Mouse (Mus musculus) CH12.LX (cell line): ENCODE results near the gene Pax4. TPM values are rescaled to one million over a fixed set of nuclear protein-coding genes. Genes with fewer than 3 reads are reported as not detected.

Experiments
- DNase-seq: peaks from one replicate; pipeline ENCODE4 v3.0.0-alpha.2; 2013; ENCODE audit errors: extremely low read depth
- H3K27ac ChIP-seq: 2 replicates; pipeline ENCODE4 v1.5.1; 2012; ENCODE audit warnings: low read depth, mild to moderate bottlenecking, control low read depth, moderate library complexity; ENCODE audit not compliant: insufficient read depth
- H3K27me3 ChIP-seq: replicated peaks from 2 replicates; pipeline ENCODE3; 2012; ENCODE audit warnings: inconsistent platforms
- H3K36me3 ChIP-seq, 2 experiments: replicated peaks in 1 of 2; 2 replicates each; pipeline versions ENCODE3 to v1.6.1; 2012; ENCODE audit warnings: inconsistent platforms in 1 of 2, low read length in 1 of 2, mild to moderate bottlenecking in 1 of 2, mixed read lengths in 1 of 2, moderate library complexity in 1 of 2; ENCODE audit not compliant: control insufficient read depth in 1 of 2, insufficient read depth in 1 of 2
- H3K4me1 ChIP-seq, 2 experiments: 2 replicates each; pipeline ENCODE4 v1.6.1; 2012; ENCODE audit warnings: inconsistent platforms in 1 of 2, moderate library complexity in 1 of 2; ENCODE audit not compliant: insufficient read depth in 2 of 2, control insufficient read depth in 1 of 2
- H3K4me2 ChIP-seq: 2 replicates; pipeline ENCODE4 v1.6.1; 2012; ENCODE audit warnings: low read depth, mild to moderate bottlenecking, control low read depth; ENCODE audit not compliant: poor library complexity, insufficient read depth, severe bottlenecking
- H3K4me3 ChIP-seq, 3 experiments: fragments of 150-350 bp in 1 of 3; sonication (generic) in 1 of 3; replicated peaks in 1 of 3; 2 replicates each; pipeline versions ENCODE3 to v1.5.1; 2011 to 2012; ENCODE audit warnings: low read depth in 2 of 3, low read length in 2 of 3, mild to moderate bottlenecking in 2 of 3, moderate library complexity in 2 of 3, control low read depth in 1 of 3, improper control_type of control experiment in 1 of 3, inconsistent platforms in 1 of 3, mixed read lengths in 1 of 3; ENCODE audit not compliant: poor library complexity in 1 of 3
- H3K79me2 ChIP-seq: replicated peaks from 2 replicates; pipeline ENCODE4 v1.6.1; 2012; ENCODE audit warnings: mild to moderate bottlenecking, moderate library complexity; ENCODE audit not compliant: control insufficient read depth, poor library complexity, insufficient read depth, severe bottlenecking; ENCODE audit errors: extremely low read depth
- H3K9ac ChIP-seq: 2 replicates; pipeline ENCODE4 v1.6.1; 2012; ENCODE audit warnings: low read depth, mild to moderate bottlenecking, control low read depth, moderate library complexity; ENCODE audit not compliant: insufficient read depth
- H3K9me3 ChIP-seq: replicated peaks from 2 replicates; pipeline ENCODE3; 2012; ENCODE audit warnings: low read length, inconsistent platforms, mixed read lengths
- BHLHE40 ChIP-seq: IDR thresholded peaks from 2 replicates; pipeline ENCODE4 v1.6.1; 2011; ENCODE audit warnings: mild to moderate bottlenecking, low read depth, low read length, improper control_type of control experiment
- CHD1 ChIP-seq: IDR thresholded peaks from 2 replicates; pipeline ENCODE4 v1.6.1; 2012; ENCODE audit warnings: low read depth, low read length, improper control_type of control experiment, inconsistent platforms
- CHD2 ChIP-seq: IDR thresholded peaks from 2 replicates; pipeline ENCODE4 v1.6.1; 2011; ENCODE audit warnings: low read length, improper control_type of control experiment
- CTCF ChIP-seq, 2 experiments: IDR thresholded peaks in 1 of 2; conservative IDR thresholded peaks in 1 of 2; 2 replicates each; pipeline ENCODE4 v1.5.1; 2011 to 2012; ENCODE audit warnings: low read depth in 2 of 2, low read length in 2 of 2, improper control_type of control experiment in 1 of 2, inconsistent platforms in 1 of 2, mild to moderate bottlenecking in 1 of 2, moderate library complexity in 1 of 2
- E2F4 ChIP-seq: IDR thresholded peaks from 2 replicates; pipeline ENCODE4 v1.6.1; 2011; ENCODE audit warnings: low read depth, low read length, improper control_type of control experiment; ENCODE audit not compliant: insufficient replicate concordance
- ELF1 ChIP-seq: IDR thresholded peaks from 2 replicates; pipeline ENCODE4 v1.6.1; 2014; ENCODE audit warnings: low read depth, mild to moderate bottlenecking, inconsistent platforms, low read length, improper control_type of control experiment
- EP300 ChIP-seq: IDR thresholded peaks from 2 replicates; pipeline ENCODE4 v1.6.1; 2011; ENCODE audit warnings: low read length, improper control_type of control experiment
- ETS1 ChIP-seq: conservative IDR thresholded peaks from 2 replicates; pipeline ENCODE4 v1.6.1; 2012; ENCODE audit warnings: low read depth, mild to moderate bottlenecking, inconsistent platforms, low read length, improper control_type of control experiment, moderate library complexity
- GABPA ChIP-seq: IDR thresholded peaks from 2 replicates; pipeline ENCODE4 v1.6.1; 2012; ENCODE audit warnings: low read depth, low read length, improper control_type of control experiment, inconsistent platforms; ENCODE audit not compliant: insufficient replicate concordance
- HCFC1 ChIP-seq: IDR thresholded peaks from 2 replicates; pipeline ENCODE4 v1.6.1; 2012; ENCODE audit warnings: low read depth, mild to moderate bottlenecking, inconsistent platforms, low read length, improper control_type of control experiment
- IRF4 ChIP-seq: IDR thresholded peaks from 2 replicates; pipeline ENCODE4 v1.6.1; 2014; ENCODE audit warnings: low read depth, mild to moderate bottlenecking, inconsistent platforms, low read length, improper control_type of control experiment
- JUN ChIP-seq: IDR thresholded peaks from 2 replicates; pipeline ENCODE4 v1.6.1; 2011; ENCODE audit warnings: low read depth, mild to moderate bottlenecking, low read length, improper control_type of control experiment, moderate library complexity; ENCODE audit not compliant: insufficient read depth
- JUND ChIP-seq: conservative IDR thresholded peaks from 2 replicates; pipeline ENCODE4 v1.6.1; 2011; ENCODE audit warnings: low read depth, low read length, improper control_type of control experiment
- KAT2A ChIP-seq: IDR thresholded peaks from 2 replicates; pipeline ENCODE4 v1.6.1; 2012; ENCODE audit warnings: low read length, improper control_type of control experiment, inconsistent platforms; ENCODE audit not compliant: insufficient replicate concordance
- MAFK ChIP-seq: IDR thresholded peaks from 2 replicates; pipeline ENCODE4 v1.6.1; 2011; ENCODE audit warnings: low read length, improper control_type of control experiment; ENCODE audit not compliant: insufficient replicate concordance
- MAX ChIP-seq: IDR thresholded peaks from 2 replicates; pipeline ENCODE4 v1.6.1; 2011; ENCODE audit warnings: low read length, improper control_type of control experiment
- MAZ ChIP-seq: IDR thresholded peaks from 2 replicates; pipeline ENCODE4 v1.6.1; 2012; ENCODE audit warnings: low read depth, mild to moderate bottlenecking, inconsistent platforms, low read length, improper control_type of control experiment, moderate library complexity
- MEF2A ChIP-seq: IDR thresholded peaks from 2 replicates; pipeline ENCODE4 v1.6.1; 2014; ENCODE audit warnings: low read depth, mild to moderate bottlenecking, inconsistent platforms, low read length, improper control_type of control experiment, borderline replicate concordance
- MXI1 ChIP-seq: IDR thresholded peaks from 2 replicates; pipeline ENCODE4 v1.6.1; 2011; ENCODE audit warnings: mild to moderate bottlenecking, low read depth, low read length, improper control_type of control experiment
- MYC ChIP-seq: IDR thresholded peaks from 2 replicates; pipeline ENCODE4 v1.6.1; 2011; ENCODE audit warnings: low read depth, mild to moderate bottlenecking, improper control_type of control experiment, low read length
- NELFE ChIP-seq: IDR thresholded peaks from 2 replicates; pipeline ENCODE4 v1.6.1; 2011; ENCODE audit warnings: low read depth, low read length, improper control_type of control experiment
- NRF1 ChIP-seq: IDR thresholded peaks from 2 replicates; pipeline ENCODE4 v1.6.1; 2014; ENCODE audit warnings: low read depth, mild to moderate bottlenecking, inconsistent platforms, low read length, improper control_type of control experiment, moderate library complexity
- PAX5 ChIP-seq: IDR thresholded peaks from 2 replicates; pipeline ENCODE4 v1.6.1; 2012; ENCODE audit warnings: low read length, inconsistent platforms, mixed read lengths
- POLR2A ChIP-seq: IDR thresholded peaks from 2 replicates; pipeline ENCODE4 v1.6.1; 2011; ENCODE audit warnings: low read depth, mild to moderate bottlenecking, improper control_type of control experiment, low read length
- POLR2AphosphoS2 ChIP-seq: IDR thresholded peaks from 2 replicates; pipeline ENCODE4 v1.6.1; 2011; ENCODE audit warnings: low read depth, low read length, improper control_type of control experiment
- RAD21 ChIP-seq: IDR thresholded peaks from 2 replicates; pipeline ENCODE4 v1.6.1; 2011; ENCODE audit warnings: low read depth, mild to moderate bottlenecking, low read length, improper control_type of control experiment, moderate library complexity
- RCOR1 ChIP-seq: conservative IDR thresholded peaks from 2 replicates; pipeline ENCODE4 v1.6.1; 2012; ENCODE audit warnings: low read depth, mild to moderate bottlenecking, inconsistent platforms, low read length, improper control_type of control experiment
- SIN3A ChIP-seq: IDR thresholded peaks from 2 replicates; pipeline ENCODE4 v1.6.1; 2012; ENCODE audit warnings: low read length, improper control_type of control experiment, inconsistent platforms
- SMC3 ChIP-seq: IDR thresholded peaks from 2 replicates; pipeline ENCODE4 v1.6.1; 2011; ENCODE audit warnings: low read depth, low read length, improper control_type of control experiment
- TBP ChIP-seq: conservative IDR thresholded peaks from 2 replicates; pipeline ENCODE4 v1.6.1; 2011; ENCODE audit warnings: low read depth, low read length, improper control_type of control experiment
- TCF12 ChIP-seq: IDR thresholded peaks from 2 replicates; pipeline ENCODE4 v1.6.1; 2014; ENCODE audit warnings: low read depth, mild to moderate bottlenecking, inconsistent platforms, low read length, improper control_type of control experiment
- UBTF ChIP-seq: IDR thresholded peaks from 2 replicates; pipeline ENCODE4 v1.6.1; 2012; ENCODE audit warnings: low read depth, mild to moderate bottlenecking, inconsistent platforms, low read length, improper control_type of control experiment, moderate library complexity
- USF1 ChIP-seq: IDR thresholded peaks from 2 replicates; pipeline ENCODE4 v1.6.1; 2014; ENCODE audit warnings: low read depth, mild to moderate bottlenecking, inconsistent platforms, low read length, improper control_type of control experiment
- USF2 ChIP-seq: conservative IDR thresholded peaks from 2 replicates; pipeline ENCODE4 v1.6.1; 2011; ENCODE audit warnings: low read depth, low read length, improper control_type of control experiment
- ZC3H11A ChIP-seq: IDR thresholded peaks from 2 replicates; pipeline ENCODE4 v1.6.1; 2012; ENCODE audit warnings: low read depth, mild to moderate bottlenecking, inconsistent platforms, low read length, improper control_type of control experiment
- ZKSCAN1 ChIP-seq: IDR thresholded peaks from 2 replicates; pipeline ENCODE4 v1.6.1; 2012; ENCODE audit warnings: low read depth, inconsistent platforms, low read length, improper control_type of control experiment, borderline replicate concordance
- ZMIZ1 ChIP-seq: IDR thresholded peaks from 2 replicates; pipeline ENCODE4 v1.6.1; 2012; ENCODE audit warnings: low read depth, mild to moderate bottlenecking, inconsistent platforms, low read length, improper control_type of control experiment
- ZNF384 ChIP-seq: IDR thresholded peaks from 2 replicates; pipeline ENCODE4 v1.6.1; 2012; ENCODE audit warnings: low read depth, low read length, improper control_type of control experiment, inconsistent platforms
- dilution Hi-C: fragments of 300-500 bp; cut with MboI; formaldehyde crosslinking; loops from 2 replicates; pipeline ENCODE4 v1.14.3; 2020; ENCODE audit warnings: low sequenced_read_pairs; ENCODE audit not compliant: extremely low pct_unique_long_range_greater_than_20kb, extremely low pct_ligation_motif_present
- in situ Hi-C: fragments of 300-500 bp; cut with MboI; formaldehyde crosslinking; loops from 3 replicates; pipeline ENCODE4 v1.14.3; 2019; ENCODE audit warnings: low sequenced_read_pairs, low pct_ligation_motif_present, low pct_unique_long_range_greater_than_20kb, mixed read lengths
- polyA plus RNA-seq: library from polyadenylated mRNA; unstranded; fragments of >175 nt; gene quantifications from 2 replicates; pipeline ENCODE4 v1.2.1, GENCODE M21; 2012; ENCODE audit warnings: low read depth; ENCODE audit not compliant: insufficient read length
- total RNA-seq, 2 experiments: library from RNA; depleted of rRNA; stranded (reverse); fragments of 300-350 nt in 1 of 2; fragments of >200 nt in 1 of 2; gene quantifications; 2 replicates each; pipeline ENCODE4 v1.2.3; 2012 to 2014

The Pax4 gene
- total and polyA plus RNA-seq, 3 experiments = not detected

GRCm38 (mm10) chr6:28421469-28422000 is 27.6 kb downstream of the Pax4 start:
- TF ChIP-seq CHD2 (no peak), MAX (peak; percentile 68), ELF1 (peak; percentile 98), POLR2A (peak; percentile 75), ZKSCAN1 (no peak), SIN3A (peak; percentile 96), JUND (peak; percentile 35; the same call in 1 of the 2 replicates), MAZ (peak; percentile 67), CTCF (conservative IDR thresholded peaks at IDR 0.05 in 1 of 2, IDR thresholded peaks at IDR 0.05 in 1 of 2; ENCODE audit: low read depth in 2 of 2, low read length in 2 of 2) (peak; percentile 57 to 92), MYC (peak; percentile 60; the same call in 1 of the 2 replicates), PAX5 (no peak), USF1 (no peak), ETS1 (peak; percentile 17; the same call in 1 of the 2 replicates), GABPA (no peak), UBTF (no peak), MEF2A (peak; percentile 79; the same call in 1 of the 2 replicates), ZNF384 (no peak), MAFK (no peak), RAD21 (peak; percentile 96), USF2 (no peak), IRF4 (peak; percentile 67), SMC3 (peak; percentile 83), ZC3H11A (peak; percentile 47), EP300 (no peak), NRF1 (peak; percentile 38), ZMIZ1 (peak; percentile 32; the same call in 1 of the 2 replicates), TBP (no peak), E2F4 (0 out of 2 replicates have a peak, but pooled peaks have one; percentile 53), BHLHE40 (peak; percentile 41; the same call in 1 of the 2 replicates), POLR2AphosphoS2 (0 out of 2 replicates have a peak, but pooled peaks have one; percentile 38), TCF12 (peak; percentile 85), RCOR1 (0 out of 2 replicates have a peak, but pooled peaks have one; percentile 49), MXI1 (peak; percentile 78), CHD1 (no peak), NELFE (peak; percentile 63), HCFC1 (peak; percentile 82), KAT2A (no peak), JUN (no peak)
- TF ChIP-seq, all 38 proteins: peak for 24

More at GRCm38 (mm10) chr6:28421469-28422000, 27.6 kb downstream of the Pax4 start:
- Histone ChIP-seq H3K27me3 (no peaks in the 10 kb centered on the region), H3K36me3 (peaks cover 28 to 57% of the 10 kb centered on the region in 2 experiments), H3K9ac (peak overlapping the region; percentile 69), H3K4me2 (peak overlapping the region; percentile 90), H3K27ac (no peak overlapping the region), H3K4me1 (peaks cover 16 to 41% of the 10 kb centered on the region in 2 experiments), H3K79me2 (peaks cover 10% of the 10 kb centered on the region), H3K9me3 (no peaks in the 10 kb centered on the region), H3K4me3 (peak overlapping the region; percentile 82 to 86 (median 83))
- in situ Hi-C loops = loop anchor here (25.0 kb wide), 1 partner anchor 591 kb away; no protein-coding TSS in a partner anchor
- dilution Hi-C loops = no loop called here
- DNase-seq = peak; percentile 93
